Mouse (Mus musculus) right cerebral cortex, adult 18-20 months (tissue): ENCODE results near the gene Gda.

Source experiments
- DNase-seq: peaks from one replicate; pipeline ENCODE4 v3.0.0; 2022; ENCODE audit warnings: mixed read lengths

Gene Gda

DNA sequence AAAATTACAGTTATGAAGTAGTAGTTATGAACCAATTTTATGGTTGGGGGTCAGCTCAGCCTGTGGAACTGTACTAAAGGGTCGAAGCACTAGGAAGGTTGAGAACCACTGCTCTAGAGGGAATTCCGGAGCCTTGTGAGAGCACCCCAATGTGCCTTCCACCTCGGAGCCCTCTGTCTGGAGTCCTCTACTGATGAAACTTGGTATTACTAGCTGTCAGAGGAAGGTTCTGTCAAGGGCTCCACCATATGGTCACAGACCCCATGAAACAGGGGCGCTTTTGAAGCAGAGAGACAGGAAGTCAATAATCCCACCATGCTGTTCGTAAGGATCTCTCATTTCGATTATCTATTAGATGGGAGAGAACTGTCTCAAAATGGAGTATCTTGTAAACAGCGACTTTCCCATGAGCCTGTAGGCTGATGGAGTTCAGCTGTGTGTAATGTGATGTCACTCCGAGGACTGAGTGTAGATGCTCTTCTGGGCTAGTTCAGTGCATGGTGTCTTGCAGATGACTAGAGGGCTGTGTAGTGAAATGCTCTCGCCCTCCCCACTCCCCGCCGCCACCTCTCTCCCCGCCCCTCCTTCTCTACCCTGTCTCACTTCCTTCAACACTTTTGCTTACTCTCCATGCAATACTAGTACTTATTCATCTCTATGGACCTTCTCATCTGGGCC lies 100.7 kb downstream of the Gda start:
- DNase-seq, result no peak

DNA sequence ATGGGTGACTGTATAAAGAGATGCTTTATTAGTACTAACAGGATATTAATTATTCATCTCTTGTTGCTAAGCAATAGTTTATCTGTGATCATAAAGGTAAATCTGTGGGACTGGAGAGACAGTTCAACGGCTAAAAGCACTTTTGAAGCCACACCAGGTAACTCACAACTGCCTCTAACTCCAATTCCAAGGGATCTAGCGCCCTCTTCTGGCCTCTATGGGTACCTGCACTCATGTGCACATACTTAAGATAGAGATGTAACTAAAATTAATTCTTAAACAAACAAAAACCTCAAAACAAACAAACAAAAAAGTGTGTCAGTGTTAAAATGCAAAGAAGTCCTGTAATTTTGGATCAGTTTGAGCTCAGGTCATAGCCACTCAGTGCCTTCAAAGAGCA lies 101.9 kb downstream of the Gda start:
- DNase-seq, result no peak

DNA sequence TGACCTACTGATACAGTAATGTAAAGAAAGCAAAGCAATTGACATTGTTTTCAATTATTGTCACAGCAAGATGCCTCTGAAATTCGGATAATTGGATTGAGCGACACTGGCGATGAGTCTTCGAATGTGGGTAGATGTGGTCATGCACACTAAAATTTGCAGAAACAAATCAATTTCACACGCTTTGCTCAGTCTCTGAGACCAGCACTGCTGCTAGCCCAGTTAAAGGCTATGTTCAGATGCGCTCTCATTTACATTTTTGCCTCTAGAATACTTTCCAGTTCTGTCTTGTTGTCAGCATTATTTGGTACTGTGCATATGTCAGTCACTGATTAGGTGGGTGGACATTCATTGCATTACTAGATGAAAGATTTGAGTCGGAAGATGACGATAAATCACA lies 102.5 kb downstream of the Gda start:
- no peak for DNase-seq

DNA sequence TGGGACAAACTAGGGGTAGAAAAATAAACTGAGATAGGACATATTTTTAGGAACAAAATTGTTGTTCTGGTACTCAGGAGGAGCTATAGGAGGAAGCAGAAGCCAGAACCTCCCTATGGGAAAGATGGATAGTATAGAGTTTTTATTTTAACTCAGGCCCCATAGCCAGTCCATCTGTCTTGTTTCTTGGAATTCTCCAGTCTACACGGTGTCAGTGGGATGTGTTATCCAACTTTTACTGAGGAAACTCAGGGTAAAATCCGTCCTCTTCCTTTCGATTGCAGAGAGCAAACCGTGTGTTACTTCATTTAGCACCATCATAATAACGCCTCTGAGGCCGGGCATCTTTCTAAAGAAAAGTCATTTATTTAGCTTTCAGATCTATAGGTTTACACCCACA lies 104.1 kb downstream of the Gda start:
- no peak for DNase-seq

DNA sequence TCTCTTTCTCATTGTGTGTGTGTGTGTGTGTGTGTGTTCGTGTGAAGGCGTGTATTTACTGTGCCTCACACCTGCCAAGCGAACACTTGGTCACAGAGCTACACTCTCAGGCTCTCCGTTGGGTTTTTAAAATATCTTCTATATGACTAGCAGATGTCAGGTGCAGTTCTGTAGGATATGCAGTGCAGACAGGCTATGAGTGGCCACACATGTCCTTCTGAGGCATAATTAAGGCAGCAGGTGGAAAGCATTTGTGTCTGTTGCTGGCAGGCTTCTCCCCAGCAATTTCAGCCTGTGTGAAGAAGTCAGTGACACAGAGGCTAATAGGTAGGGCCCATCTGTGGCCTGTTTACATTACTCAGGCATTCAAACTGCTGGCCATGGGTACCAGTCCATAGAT lies 104.7 kb downstream of the Gda start:
- DNase-seq, result no peak

DNA sequence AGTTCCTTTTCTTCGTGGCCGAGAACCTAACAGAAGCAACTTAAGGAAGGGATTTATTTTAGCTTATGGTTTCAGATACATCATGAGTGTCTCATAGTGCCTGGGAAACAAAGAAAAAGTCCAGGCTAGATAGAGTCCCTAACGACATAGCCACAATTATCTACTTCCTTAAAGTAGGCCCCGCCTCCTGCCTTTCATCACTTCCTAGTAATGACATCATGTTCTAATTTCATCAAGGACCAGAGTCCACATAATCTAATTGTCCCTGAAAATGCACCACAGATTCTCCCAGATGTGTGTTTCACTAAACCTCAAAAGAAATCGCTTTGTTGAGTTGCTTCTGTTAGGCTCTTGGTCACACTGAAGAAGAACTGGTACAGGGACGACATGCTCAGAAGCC lies 115.5 kb downstream of the Gda start:
- no peak for DNase-seq

DNA sequence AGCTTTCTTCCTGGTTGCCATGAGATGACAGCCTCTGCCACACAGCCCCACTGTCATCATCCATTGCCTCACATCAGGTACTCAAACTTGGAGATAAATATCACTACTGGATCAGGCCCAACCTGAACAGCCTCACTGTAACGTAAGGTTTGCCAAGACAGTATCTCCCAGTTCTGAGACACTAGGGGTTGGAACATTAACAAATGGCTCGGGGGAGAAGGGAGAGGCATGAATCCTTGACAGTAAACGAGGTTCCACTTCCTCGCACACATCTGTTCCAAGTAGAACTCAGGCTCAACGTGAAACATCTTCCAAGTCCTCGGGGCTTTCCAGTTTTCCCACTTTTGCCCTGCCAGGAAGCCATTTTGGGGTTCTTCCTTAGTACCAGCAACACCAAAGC lies 123.6 kb downstream of the Gda start:
- DNase-seq, result no peak

DNA sequence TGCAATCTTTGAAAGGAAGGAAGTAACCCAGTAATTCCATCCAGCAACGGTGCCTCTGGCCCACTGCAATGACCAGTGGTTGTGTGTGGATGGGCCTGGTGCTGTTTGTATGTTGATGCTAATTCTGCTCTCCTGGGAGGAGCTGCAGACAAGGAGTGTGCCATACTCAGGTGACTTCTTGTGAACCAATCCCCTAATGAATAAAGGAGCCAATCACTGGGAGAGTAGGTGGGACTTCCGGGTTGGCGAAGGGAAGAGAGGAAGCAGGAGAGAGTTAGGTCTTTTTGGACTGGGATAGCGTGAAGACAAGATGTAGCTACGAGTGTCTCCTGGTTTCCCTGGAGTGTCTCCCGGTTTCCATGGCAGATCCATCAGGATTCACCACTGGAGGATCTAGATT lies 126.6 kb downstream of the Gda start:
- no peak for DNase-seq
